9 mouse cellular contexts compared by ENCODE assay signal in genomic region chr7:44495086-44495485, GRCm38 (mm10). TPM values are rescaled to one million over a fixed set of nuclear protein-coding genes. Genes with fewer than 3 reads are reported as not detected.
DNase-seq lines count a peak whose midpoint lies in the region; ATAC-seq and TF ChIP-seq lines count a peak whose summit lies in the region.
"Had no signal": no experiment of that assay in that cellular context is flagged by ENCODE, and none has a peak within 500 bp of the region (broad histone marks: within the 10 kb centered on the region; RNA-seq: fewer than 3 reads in every experiment).

No protein-coding gene starts in this region.

- 85% methylated on average over 7 of the region's 7 CpGs for WGBS in embryonic facial prominence, embryonic 13.5 days
- 70% methylated on average over 7 of the region's 7 CpGs for WGBS in hindbrain, postnatal 0 days
- 75% methylated on average over 7 of the region's 7 CpGs for WGBS in neural tube, embryonic 13.5 days

- peak overlapping the region; percentile 97 for H3K27ac ChIP-seq in left cerebral cortex, adult 2 months
- H3K27ac ChIP-seq in embryonic facial prominence, embryonic 13.5 days: no peak overlapping the region
- H3K27ac ChIP-seq in hindbrain, postnatal 0 days: peak overlapping the region; percentile 98; the same call in 1 of the 2 replicates
- no peak overlapping the region for H3K27ac ChIP-seq in neural tube, embryonic 13.5 days (replicated peaks)

- no peak for DNase-seq in left cerebral cortex, adult 2 months (ENCODE audit: extremely low spot score in 1 of 2, low spot score in 2 of 2)
- no peak for DNase-seq in left cerebral cortex, postnatal 25 days (ENCODE audit: low spot score in 2 of 2)
- DNase-seq in hindbrain, postnatal 0 days (ENCODE audit: low spot score): no peak
- DNase-seq in frontal cortex, postnatal 14 days (ENCODE audit: low spot score in 2 of 2): no peak
- no peak for DNase-seq in B cell, adult 2 months

- H3K27me3 ChIP-seq in embryonic facial prominence, embryonic 13.5 days: peaks cover 5% of the 10 kb centered on the region; the same call in 1 of the 2 replicates
- no peaks in the 10 kb centered on the region for H3K27me3 ChIP-seq in hindbrain, postnatal 0 days (ENCODE audit: insufficient read depth, low read length)
- H3K27me3 ChIP-seq in neural tube, embryonic 13.5 days: no peaks in the 10 kb centered on the region

- peak overlapping the region; percentile 84 for H3K4me2 ChIP-seq in embryonic facial prominence, embryonic 13.5 days
- H3K4me2 ChIP-seq in hindbrain, postnatal 0 days (ENCODE audit: low read depth, low read length): peak overlapping the region; percentile 96
- peak overlapping the region; percentile 85 for H3K4me2 ChIP-seq in neural tube, embryonic 13.5 days

- peak overlapping the region; percentile 86; the same call in 1 of the 2 replicates for H3K9ac ChIP-seq in embryonic facial prominence, embryonic 13.5 days
- peak overlapping the region; percentile 89 for H3K9ac ChIP-seq in hindbrain, postnatal 0 days (replicated peaks; ENCODE audit: low read length)
- H3K9ac ChIP-seq in neural tube, embryonic 13.5 days: peak overlapping the region; percentile 95

- no peaks in the 10 kb centered on the region for H3K9me3 ChIP-seq in embryonic facial prominence, embryonic 13.5 days
- H3K9me3 ChIP-seq in hindbrain, postnatal 0 days (ENCODE audit: low read length): no peaks in the 10 kb centered on the region
- no peaks in the 10 kb centered on the region for H3K9me3 ChIP-seq in neural tube, embryonic 13.5 days

- peaks cover 47% of the 10 kb centered on the region for H3K36me3 ChIP-seq in embryonic facial prominence, embryonic 13.5 days
- H3K36me3 ChIP-seq in hindbrain, postnatal 0 days (ENCODE audit: insufficient read depth, low read length): peaks cover 29% of the 10 kb centered on the region
- peaks cover 41% of the 10 kb centered on the region for H3K36me3 ChIP-seq in neural tube, embryonic 13.5 days

- ATAC-seq in embryonic facial prominence, embryonic 13.5 days (ENCODE audit: insufficient number of reproducible peaks, insufficient read depth, low FRiP score, low TSS enrichment, low read depth): no peak
- ATAC-seq in hindbrain, postnatal 0 days: no peak
- no peak for ATAC-seq in neural tube, embryonic 13.5 days (ENCODE audit: low read depth)

- intact Hi-C loops in left cerebral cortex, adult 2 months (cut with DNase I): no loop called here
- intact Hi-C loops in left cerebral cortex, postnatal 25 days (cut with DNase I): no loop called here

- peak overlapping the region; percentile 77 for H3K4me3 ChIP-seq in left cerebral cortex, adult 2 months
- peak overlapping the region; percentile 63 for H3K4me3 ChIP-seq in embryonic facial prominence, embryonic 13.5 days
- peak overlapping the region; percentile 85 for H3K4me3 ChIP-seq in hindbrain, postnatal 0 days (ENCODE audit: low read length)
- H3K4me3 ChIP-seq in neural tube, embryonic 13.5 days: peak overlapping the region; percentile 86

- H3K4me1 ChIP-seq in embryonic facial prominence, embryonic 13.5 days: peaks cover 19% of the 10 kb centered on the region
- H3K4me1 ChIP-seq in hindbrain, postnatal 0 days (ENCODE audit: insufficient read depth, low read length): peaks cover 12% of the 10 kb centered on the region
- peaks cover 32% of the 10 kb centered on the region for H3K4me1 ChIP-seq in neural tube, embryonic 13.5 days (replicated peaks)

- TF ChIP-seq CTCF in left cerebral cortex, adult 2 months (IDR thresholded peaks at IDR 0.05): no peak
- no peak for TF ChIP-seq CTCF in hindbrain, postnatal 0 days (IDR thresholded peaks at IDR 0.05; ENCODE audit: low read depth)

RNA-seq across cellular contexts. Expression of gene Emc10, which starts 1.2 kb away (rescaled TPM):
- 100 to 1,000 TPM; 192 to 201 TPM for total RNA-seq in left cerebral cortex, adult 2 months (2021)
- 100 to 1,000 TPM; 165 to 173 TPM for total RNA-seq in left cerebral cortex, postnatal 25 days (2021)
- polyA plus RNA-seq in embryonic facial prominence, embryonic 13.5 days (2015; fragmentation: Nextera tagmentation; extraction: Ambion mirVana): 126 and 129 TPM in 2 replicates
- 311 and 319 TPM in 2 replicates for total RNA-seq in hindbrain, postnatal 0 days (2014; rRNA removed)
- polyA plus RNA-seq in hindbrain, postnatal 0 days (2015; fragmentation: Nextera tagmentation; extraction: Ambion mirVana): 138 and 152 TPM in 2 replicates
- polyA plus RNA-seq in neural tube, embryonic 13.5 days (2015; fragmentation: Nextera tagmentation; extraction: Ambion mirVana): 139 TPM in 2 replicates

RNA-seq across cellular contexts. Expression of gene Fam71e1, which starts 1.3 kb away (rescaled TPM):
- 10 to 100 TPM; 15.5 to 21.0 TPM for total RNA-seq in left cerebral cortex, adult 2 months (2021)
- 10 to 100 TPM; 17.4 to 18.9 TPM for total RNA-seq in left cerebral cortex, postnatal 25 days (2021)
- polyA plus RNA-seq in embryonic facial prominence, embryonic 13.5 days (2015; fragmentation: Nextera tagmentation; extraction: Ambion mirVana): 19.9 and 22.4 TPM in 2 replicates
- total RNA-seq in hindbrain, postnatal 0 days (2014; rRNA removed): 19.7 and 19.8 TPM in 2 replicates
- 26.7 and 31.9 TPM in 2 replicates for polyA plus RNA-seq in hindbrain, postnatal 0 days (2015; fragmentation: Nextera tagmentation; extraction: Ambion mirVana)
- 23.0 and 29.8 TPM in 2 replicates for polyA plus RNA-seq in neural tube, embryonic 13.5 days (2015; fragmentation: Nextera tagmentation; extraction: Ambion mirVana)

RNA-seq across cellular contexts. Expression of gene Josd2, which starts 27.3 kb away (rescaled TPM):
- total RNA-seq in left cerebral cortex, adult 2 months (2021): 10 to 100 TPM; 72.3 to 86.6 TPM
- 10 to 100 TPM; 73.6 to 86.0 TPM for total RNA-seq in left cerebral cortex, postnatal 25 days (2021)
- polyA plus RNA-seq in embryonic facial prominence, embryonic 13.5 days (2015; fragmentation: Nextera tagmentation; extraction: Ambion mirVana): 93.6 and 106 TPM in 2 replicates
- 32.7 and 44.5 TPM in 2 replicates for total RNA-seq in hindbrain, postnatal 0 days (2014; rRNA removed)
- polyA plus RNA-seq in hindbrain, postnatal 0 days (2015; fragmentation: Nextera tagmentation; extraction: Ambion mirVana): 28.3 and 32.7 TPM in 2 replicates
- 49.9 and 54.3 TPM in 2 replicates for polyA plus RNA-seq in neural tube, embryonic 13.5 days (2015; fragmentation: Nextera tagmentation; extraction: Ambion mirVana)

RNA-seq across cellular contexts. Expression of gene Mybpc2, which starts 29.4 kb away (rescaled TPM):
- total RNA-seq in left cerebral cortex, adult 2 months (2021): under 1 TPM in 1 of 2 experiments, not detected in 1; 0.29 TPM
- not detected for total RNA-seq in left cerebral cortex, postnatal 25 days (2021)
- 0.13 and 0.14 TPM in 2 replicates for polyA plus RNA-seq in embryonic facial prominence, embryonic 13.5 days (2015; fragmentation: Nextera tagmentation; extraction: Ambion mirVana)
- 0.14 and 0.47 TPM in 2 replicates for total RNA-seq in hindbrain, postnatal 0 days (2014; rRNA removed)
- 0.19 and 0.25 TPM in 2 replicates for polyA plus RNA-seq in hindbrain, postnatal 0 days (2015; fragmentation: Nextera tagmentation; extraction: Ambion mirVana)
- 0.08 and 0.22 TPM in 2 replicates for polyA plus RNA-seq in neural tube, embryonic 13.5 days (2015; fragmentation: Nextera tagmentation; extraction: Ambion mirVana)

RNA-seq across cellular contexts. Expression of gene Aspdh, which starts 29.9 kb away (rescaled TPM):
- 10 to 100 TPM in 1 of 2 experiments, 1 to 10 TPM in 1; 9.8 to 10.0 TPM for total RNA-seq in left cerebral cortex, adult 2 months (2021)
- 10 to 100 TPM in 1 of 2 experiments, 1 to 10 TPM in 1; 9.6 to 10.1 TPM for total RNA-seq in left cerebral cortex, postnatal 25 days (2021)
- polyA plus RNA-seq in embryonic facial prominence, embryonic 13.5 days (2015; fragmentation: Nextera tagmentation; extraction: Ambion mirVana): 0.69 and 2.2 TPM in 2 replicates
- total RNA-seq in hindbrain, postnatal 0 days (2014; rRNA removed): 10.2 and 15.5 TPM in 2 replicates
- polyA plus RNA-seq in hindbrain, postnatal 0 days (2015; fragmentation: Nextera tagmentation; extraction: Ambion mirVana): 3.1 and 3.8 TPM in 2 replicates
- 1.6 and 2.9 TPM in 2 replicates for polyA plus RNA-seq in neural tube, embryonic 13.5 days (2015; fragmentation: Nextera tagmentation; extraction: Ambion mirVana)
- total RNA-seq: gastrocnemius, postnatal 36 days; neutrophil, adult 5-6 weeks had no signal

Comparison
In these comparisons a context has a peak if more than half of its experiments do, and no peak if none do; other contexts are left out.
1. H3K27ac ChIP-seq: peak in left cerebral cortex, adult 2 months (single experiment) and hindbrain, postnatal 0 days (single experiment); none in embryonic facial prominence, embryonic 13.5 days (single experiment) and neural tube, embryonic 13.5 days (single experiment).
2. Peak in every context shown above with its lines, with median percentiles within 50 percentile points of each other: H3K4me3 ChIP-seq, H3K4me2 ChIP-seq and H3K9ac ChIP-seq.